Mouse (Mus musculus) neural tube, embryonic 10.5 days (tissue): ENCODE results near the gene Fam198a.

Experiments
- DNase-seq: peaks from one replicate; pipeline ENCODE4 v3.0.0-alpha.2; 2017; ENCODE audit warnings: low spot score; ENCODE audit errors: extremely low spot score

Fam198a gene

GRCm38 (mm10) chr9:121925959-121926358 lies 24.8 kb upstream of the Fam198a start:
- DNase-seq, result no peak

DNA sequence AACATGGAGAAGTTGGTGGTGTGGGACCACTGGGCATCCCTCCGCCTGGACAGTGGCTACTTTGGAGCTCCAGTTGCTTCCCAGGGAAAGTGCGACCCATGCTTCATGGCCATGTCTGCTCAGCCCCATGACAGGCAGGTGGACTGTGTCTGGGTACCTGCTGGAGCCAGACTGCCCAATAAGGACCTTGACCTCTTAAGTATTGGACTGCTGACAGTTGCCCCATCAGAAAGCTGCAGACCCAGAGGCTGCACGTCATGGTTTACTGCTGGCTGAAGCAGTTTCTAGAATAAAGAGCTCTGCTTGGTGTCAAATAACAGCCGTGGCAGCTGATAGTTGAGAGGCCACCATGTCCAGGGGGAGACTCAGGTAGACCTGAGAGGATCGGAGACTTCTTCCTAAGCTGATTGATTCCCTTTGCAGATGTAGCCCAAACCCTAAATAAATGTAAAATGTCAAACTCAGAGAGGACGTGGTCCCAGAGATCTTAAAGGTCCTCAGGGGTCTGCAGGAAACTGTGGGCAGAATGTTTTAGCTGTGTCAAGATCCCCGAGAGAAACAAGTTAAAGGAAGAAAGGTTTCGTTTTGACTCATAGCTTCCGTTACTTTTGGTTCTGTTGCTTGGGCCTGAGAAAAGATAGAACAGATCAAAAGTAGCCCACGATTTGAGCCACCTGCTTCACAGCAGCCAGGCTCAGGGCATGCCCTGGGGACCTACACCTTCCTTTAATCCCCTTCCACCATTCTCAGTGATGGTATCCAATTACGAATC lies 24.0 kb upstream of the Fam198a start:
- no peak for DNase-seq

GRCm38 (mm10) chr9:121927721-121928120 lies 23.1 kb upstream of the Fam198a start:
- DNase-seq, result no peak

DNA sequence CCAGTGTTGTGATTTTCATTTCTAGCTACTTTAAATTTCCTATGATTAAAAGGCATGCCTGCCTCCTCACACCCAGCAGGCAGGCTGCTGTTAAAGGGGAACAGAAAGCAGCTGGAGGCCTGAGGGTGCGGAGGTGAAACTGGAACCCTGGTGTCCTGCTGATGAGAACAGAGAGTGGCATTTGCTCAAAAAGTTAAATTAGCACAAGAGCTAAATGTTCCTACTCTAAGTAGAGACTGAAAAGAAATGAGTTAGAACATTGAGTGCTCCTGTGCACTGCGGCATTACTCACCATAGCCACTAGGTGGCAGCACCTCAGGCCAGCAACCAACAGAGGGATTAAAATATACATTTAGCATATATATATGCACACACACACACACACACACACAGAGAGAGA lies 22.3 kb upstream of the Fam198a start:
- peak; percentile 64 for DNase-seq

GRCm38 (mm10) chr9:121934856-121935255 lies 15.9 kb upstream of the Fam198a start:
- DNase-seq, result no peak

DNA sequence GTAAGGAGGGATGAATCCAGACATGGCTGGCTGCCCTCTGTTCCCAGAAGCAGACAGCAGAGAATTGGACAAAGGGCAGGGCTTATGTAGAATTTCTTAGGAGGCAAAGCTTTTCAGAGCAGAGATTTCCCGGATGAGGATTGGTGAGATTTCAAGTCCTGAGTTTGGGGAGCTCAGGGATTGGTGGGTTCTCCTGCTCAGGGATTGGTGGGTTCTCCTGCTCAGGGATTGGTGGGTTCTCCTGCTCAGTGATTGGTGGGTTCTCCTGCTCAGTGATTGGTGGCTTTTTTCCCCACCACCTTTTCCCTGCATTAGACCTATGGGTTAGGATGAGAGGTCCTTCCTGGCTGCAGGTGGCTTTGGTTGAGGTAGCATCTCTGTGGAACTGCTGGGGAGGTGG lies 13.8 kb upstream of the Fam198a start:
- no peak for DNase-seq

- no peak for DNase-seq
These were observed 13.3 kb upstream of the Fam198a start for GRCm38 (mm10) chr9:121937451-121937864.

DNA sequence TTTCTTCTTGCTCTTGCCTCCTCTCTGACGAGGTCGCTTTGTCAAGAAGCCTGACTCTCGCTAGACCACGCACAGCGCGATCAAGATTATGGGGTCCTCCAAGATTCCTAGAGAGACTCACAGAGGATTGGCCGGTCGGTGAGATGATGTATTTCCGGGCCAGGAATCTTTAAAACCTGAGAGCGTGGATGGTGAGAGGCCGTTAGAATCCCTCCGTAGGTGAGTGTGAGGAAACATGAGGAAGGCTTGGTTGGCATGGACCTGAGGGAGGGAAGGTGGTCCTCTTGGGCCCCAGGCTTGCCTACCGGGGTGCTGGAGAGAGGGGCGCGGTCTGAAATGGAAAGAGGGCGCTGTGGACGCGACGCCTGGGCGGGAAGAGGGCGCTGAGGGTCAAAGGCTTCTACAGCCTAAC lies 12.8 kb upstream of the Fam198a start:
- DNase-seq, result peak; percentile 34

DNA sequence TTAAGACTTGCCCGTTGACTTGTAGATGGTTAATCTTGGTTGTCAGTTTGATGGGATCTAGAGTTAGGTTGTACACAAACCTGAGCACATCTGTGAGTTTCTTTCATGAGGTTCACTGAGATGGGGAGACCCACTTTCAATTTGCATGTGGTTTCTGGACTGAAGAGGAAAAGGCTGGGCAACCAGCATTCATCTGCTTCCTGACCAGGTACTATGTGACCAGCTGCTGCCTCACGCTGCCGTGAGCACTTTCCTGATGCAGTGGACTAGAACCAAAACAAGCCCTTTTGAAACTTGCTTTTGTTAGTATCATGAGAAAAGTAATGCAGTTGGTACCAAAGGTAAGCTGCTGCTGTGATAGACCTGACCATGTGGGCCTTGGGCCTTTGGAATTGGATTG lies 7.8 kb upstream of the Fam198a start:
- DNase-seq, result no peak

- DNase-seq, result no peak
These were observed 7.2 kb upstream of the Fam198a start for GRCm38 (mm10) chr9:121943628-121944027.

DNA sequence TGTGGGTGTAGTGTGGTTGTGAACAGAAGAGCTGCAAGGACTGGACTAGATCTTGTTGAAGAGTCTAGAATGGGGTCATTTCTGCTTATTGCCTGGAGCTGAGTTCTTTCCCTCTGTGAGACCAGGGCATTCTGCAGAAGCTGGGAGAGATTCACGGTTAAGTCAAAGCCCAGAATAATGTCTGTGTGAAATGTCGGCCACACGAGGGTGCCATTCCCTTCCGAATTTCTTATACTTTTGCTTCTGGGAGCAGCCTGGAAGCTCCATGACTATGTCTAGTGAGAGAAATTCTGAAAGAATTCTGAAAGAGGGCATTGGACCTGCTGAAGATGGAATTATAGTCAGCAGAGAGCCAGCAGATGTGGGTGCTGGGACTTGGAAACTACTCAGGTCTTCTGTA lies 3.0 kb upstream of the Fam198a start:
- peak; percentile 45 for DNase-seq

DNA sequence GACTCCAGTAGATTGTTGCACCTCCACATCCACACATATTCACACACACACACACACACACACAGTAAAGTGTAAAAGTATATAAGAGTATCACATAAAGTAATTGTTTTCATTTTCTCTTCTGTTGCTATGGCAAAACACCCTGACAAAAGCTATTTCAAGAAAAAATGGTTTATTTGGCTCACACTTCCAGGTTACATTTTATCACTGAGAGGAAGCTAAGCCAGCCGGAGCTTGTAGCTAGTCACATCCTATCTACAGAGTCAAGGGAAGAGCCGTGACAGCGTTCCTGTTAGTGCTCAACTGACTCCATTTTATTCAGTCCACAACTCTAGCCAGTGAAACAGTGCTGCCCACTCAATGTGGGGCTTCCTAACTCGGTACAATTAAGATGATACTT lies 2.4 kb upstream of the Fam198a start:
- DNase-seq, result no peak

- DNase-seq, result no peak
These were observed 281 bp downstream of the Fam198a start for GRCm38 (mm10) chr9:121951114-121951423.

- DNase-seq, result no peak
These were observed 1.8 kb downstream of the Fam198a start for GRCm38 (mm10) chr9:121952596-121952995.

GRCm38 (mm10) chr9:121959966-121960635 lies 9.3 kb downstream of the Fam198a start:
- DNase-seq, result no peak

DNA sequence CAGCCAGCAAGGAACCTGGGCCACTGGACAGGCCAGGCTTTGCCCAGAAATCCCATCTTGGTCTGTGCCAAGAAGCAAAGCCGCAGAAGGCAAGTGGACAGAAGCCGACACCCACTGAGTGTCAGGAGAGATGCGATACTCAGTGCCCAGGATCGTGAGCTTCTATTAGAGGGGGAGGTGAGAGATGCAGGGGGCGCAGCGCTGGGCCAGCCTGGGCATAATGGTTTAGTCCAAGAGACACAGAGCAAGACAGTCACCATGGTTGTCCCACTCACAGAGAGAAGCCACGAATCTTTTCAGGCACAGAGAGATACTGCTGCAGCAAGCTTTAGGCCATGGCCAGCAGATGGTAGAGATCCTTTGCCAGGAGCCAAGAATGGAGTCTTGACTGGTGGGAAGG lies 14.2 kb downstream of the Fam198a start:
- DNase-seq, result no peak

DNA sequence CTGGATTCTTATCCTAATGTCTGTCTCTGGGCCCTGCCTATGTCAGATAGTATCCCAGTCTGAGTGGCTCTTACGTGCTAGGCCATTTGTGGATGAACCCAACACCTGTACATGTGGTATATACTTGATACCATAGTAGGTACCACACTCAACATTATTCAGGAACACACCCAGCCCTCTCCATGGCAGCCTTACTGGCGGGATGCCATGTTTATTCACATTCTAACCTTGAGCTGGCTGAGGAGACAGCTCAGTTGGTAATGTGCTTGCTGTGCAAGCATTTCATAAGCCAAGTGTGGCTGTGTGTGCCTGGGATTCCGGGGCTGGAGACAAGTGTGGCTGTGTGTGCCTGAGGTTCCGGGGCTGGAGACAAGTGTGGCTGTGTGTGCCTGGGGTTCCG lies 17.5 kb downstream of the Fam198a start:
- DNase-seq, result no peak

- no peak for DNase-seq
These were observed 19.1 kb downstream of the Fam198a start for GRCm38 (mm10) chr9:121969841-121970381.

GRCm38 (mm10) chr9:121973207-121973606 lies 22.4 kb downstream of the Fam198a start:
- no peak for DNase-seq

DNA sequence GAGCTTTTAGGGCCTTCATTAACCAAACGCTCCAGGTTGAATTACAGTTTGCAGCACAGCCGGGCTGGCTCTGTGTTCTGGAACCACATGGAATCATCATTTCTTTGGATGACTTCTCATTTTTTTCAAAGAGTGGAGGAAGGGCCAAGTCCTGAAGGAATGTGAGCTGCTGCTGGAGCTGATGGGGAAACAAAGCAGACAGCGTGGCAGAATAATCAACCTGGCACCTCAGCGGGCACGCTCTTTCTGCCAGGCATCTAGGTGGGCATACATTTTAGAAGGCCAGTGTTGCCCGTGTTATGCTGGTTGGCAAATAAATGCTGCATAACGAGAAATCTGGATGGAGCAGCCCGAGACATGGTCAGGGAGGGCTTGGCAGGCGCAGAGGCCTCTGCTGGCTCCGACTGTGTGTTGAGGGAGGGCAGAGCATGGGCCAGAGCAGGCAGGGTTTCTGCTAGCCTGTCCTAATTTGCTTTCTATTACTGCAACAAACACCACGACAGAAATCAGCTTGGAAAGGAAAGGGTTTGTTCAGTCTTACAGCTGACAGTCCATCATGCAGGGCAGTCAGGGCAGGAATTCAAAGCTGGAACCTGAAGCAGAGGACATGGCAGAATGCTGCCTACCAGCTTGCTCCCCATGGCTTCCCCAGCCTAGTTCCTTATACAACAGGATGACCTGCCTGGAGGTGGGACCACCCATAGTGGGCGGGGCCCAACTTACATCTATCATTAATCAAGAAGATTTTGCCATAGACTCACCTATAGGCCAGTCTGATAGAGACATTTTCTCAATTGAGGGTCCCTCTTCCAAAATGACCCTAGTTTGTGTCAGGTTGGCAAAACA lies 23.6 kb downstream of the Fam198a start:
- DNase-seq, result no peak

DNA sequence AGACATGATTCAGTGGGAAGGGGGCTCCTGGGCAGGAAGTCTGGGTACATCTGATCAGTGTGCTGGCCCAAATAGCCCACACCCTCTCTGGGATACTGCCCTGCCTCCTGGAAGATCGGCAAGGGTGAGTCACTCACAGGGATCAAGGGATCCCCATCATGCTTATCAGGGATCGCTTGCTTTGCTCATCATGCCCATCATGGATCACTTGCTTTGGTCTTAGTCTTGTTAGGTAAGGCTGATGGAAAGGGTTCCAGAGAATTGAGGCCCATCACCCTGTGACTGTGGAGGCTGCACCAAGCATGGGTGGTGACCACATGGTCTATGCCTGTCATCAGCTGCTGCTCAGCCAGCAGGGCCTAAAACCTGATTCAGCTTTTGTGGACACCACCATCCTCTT lies 24.5 kb downstream of the Fam198a start:
- no peak for DNase-seq

DNA sequence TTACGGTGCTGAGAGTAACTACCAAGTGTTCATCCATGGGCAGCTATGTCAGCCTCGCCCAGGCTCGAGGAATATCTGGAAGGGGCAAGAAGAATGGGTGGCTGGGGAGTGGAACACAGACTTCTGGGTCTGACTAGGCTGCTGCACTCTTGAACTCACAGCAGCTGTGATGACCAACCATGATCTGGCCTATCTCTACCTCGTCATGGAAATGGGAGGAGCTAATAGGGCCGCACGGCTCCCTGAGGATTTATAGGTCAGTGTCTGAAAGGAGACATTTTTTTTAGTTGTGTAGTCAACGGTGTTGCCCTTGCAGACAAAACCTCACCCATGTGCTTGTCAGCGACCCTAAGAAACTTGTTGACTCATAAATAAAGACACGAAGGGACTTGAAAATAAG lies 30.3 kb downstream of the Fam198a start:
- no peak for DNase-seq
